Mouse (Mus musculus) CH12.LX (cell line): Measurements from ENCODE around the gene Sstr4. TPM values are rescaled to one million over a fixed set of nuclear protein-coding genes. Genes with fewer than 3 reads are reported as not detected.

Experiments
- DNase-seq: peaks from one replicate; pipeline ENCODE4 v3.0.0-alpha.2; 2013; ENCODE audit errors: extremely low read depth
- H3K27ac ChIP-seq: 2 replicates; pipeline ENCODE4 v1.5.1; 2012; ENCODE audit warnings: low read depth, mild to moderate bottlenecking, control low read depth, moderate library complexity; ENCODE audit not compliant: insufficient read depth
- H3K27me3 ChIP-seq: replicated peaks from 2 replicates; pipeline ENCODE3; 2012; ENCODE audit warnings: inconsistent platforms
- H3K36me3 ChIP-seq, 2 experiments: replicated peaks in 1 of 2; 2 replicates each; pipeline versions ENCODE3 to v1.6.1; 2012; ENCODE audit warnings: inconsistent platforms in 1 of 2, low read length in 1 of 2, mild to moderate bottlenecking in 1 of 2, mixed read lengths in 1 of 2, moderate library complexity in 1 of 2; ENCODE audit not compliant: control insufficient read depth in 1 of 2, insufficient read depth in 1 of 2
- H3K4me1 ChIP-seq, 2 experiments: 2 replicates each; pipeline ENCODE4 v1.6.1; 2012; ENCODE audit warnings: inconsistent platforms in 1 of 2, moderate library complexity in 1 of 2; ENCODE audit not compliant: insufficient read depth in 2 of 2, control insufficient read depth in 1 of 2
- H3K4me2 ChIP-seq: 2 replicates; pipeline ENCODE4 v1.6.1; 2012; ENCODE audit warnings: low read depth, mild to moderate bottlenecking, control low read depth; ENCODE audit not compliant: poor library complexity, insufficient read depth, severe bottlenecking
- H3K4me3 ChIP-seq, 3 experiments: fragments of 150-350 bp in 1 of 3; sonication (generic) in 1 of 3; replicated peaks in 1 of 3; 2 replicates each; pipeline versions ENCODE3 to v1.5.1; 2011 to 2012; ENCODE audit warnings: low read depth in 2 of 3, low read length in 2 of 3, mild to moderate bottlenecking in 2 of 3, moderate library complexity in 2 of 3, control low read depth in 1 of 3, improper control_type of control experiment in 1 of 3, inconsistent platforms in 1 of 3, mixed read lengths in 1 of 3; ENCODE audit not compliant: poor library complexity in 1 of 3
- H3K79me2 ChIP-seq: replicated peaks from 2 replicates; pipeline ENCODE4 v1.6.1; 2012; ENCODE audit warnings: mild to moderate bottlenecking, moderate library complexity; ENCODE audit not compliant: control insufficient read depth, poor library complexity, insufficient read depth, severe bottlenecking; ENCODE audit errors: extremely low read depth
- H3K9ac ChIP-seq: 2 replicates; pipeline ENCODE4 v1.6.1; 2012; ENCODE audit warnings: low read depth, mild to moderate bottlenecking, control low read depth, moderate library complexity; ENCODE audit not compliant: insufficient read depth
- H3K9me3 ChIP-seq: replicated peaks from 2 replicates; pipeline ENCODE3; 2012; ENCODE audit warnings: low read length, inconsistent platforms, mixed read lengths
- ELF1 ChIP-seq: IDR thresholded peaks from 2 replicates; pipeline ENCODE4 v1.6.1; 2014; ENCODE audit warnings: low read depth, mild to moderate bottlenecking, inconsistent platforms, low read length, improper control_type of control experiment
- ETS1 ChIP-seq: conservative IDR thresholded peaks from 2 replicates; pipeline ENCODE4 v1.6.1; 2012; ENCODE audit warnings: low read depth, mild to moderate bottlenecking, inconsistent platforms, low read length, improper control_type of control experiment, moderate library complexity
- GABPA ChIP-seq: IDR thresholded peaks from 2 replicates; pipeline ENCODE4 v1.6.1; 2012; ENCODE audit warnings: low read depth, low read length, improper control_type of control experiment, inconsistent platforms; ENCODE audit not compliant: insufficient replicate concordance
- HCFC1 ChIP-seq: IDR thresholded peaks from 2 replicates; pipeline ENCODE4 v1.6.1; 2012; ENCODE audit warnings: low read depth, mild to moderate bottlenecking, inconsistent platforms, low read length, improper control_type of control experiment
- IRF4 ChIP-seq: IDR thresholded peaks from 2 replicates; pipeline ENCODE4 v1.6.1; 2014; ENCODE audit warnings: low read depth, mild to moderate bottlenecking, inconsistent platforms, low read length, improper control_type of control experiment
- MYC ChIP-seq: IDR thresholded peaks from 2 replicates; pipeline ENCODE4 v1.6.1; 2011; ENCODE audit warnings: low read depth, mild to moderate bottlenecking, improper control_type of control experiment, low read length
- NELFE ChIP-seq: IDR thresholded peaks from 2 replicates; pipeline ENCODE4 v1.6.1; 2011; ENCODE audit warnings: low read depth, low read length, improper control_type of control experiment
- PAX5 ChIP-seq: IDR thresholded peaks from 2 replicates; pipeline ENCODE4 v1.6.1; 2012; ENCODE audit warnings: low read length, inconsistent platforms, mixed read lengths
- POLR2A ChIP-seq: IDR thresholded peaks from 2 replicates; pipeline ENCODE4 v1.6.1; 2011; ENCODE audit warnings: low read depth, mild to moderate bottlenecking, improper control_type of control experiment, low read length
- POLR2AphosphoS2 ChIP-seq: IDR thresholded peaks from 2 replicates; pipeline ENCODE4 v1.6.1; 2011; ENCODE audit warnings: low read depth, low read length, improper control_type of control experiment
- USF1 ChIP-seq: IDR thresholded peaks from 2 replicates; pipeline ENCODE4 v1.6.1; 2014; ENCODE audit warnings: low read depth, mild to moderate bottlenecking, inconsistent platforms, low read length, improper control_type of control experiment
- USF2 ChIP-seq: conservative IDR thresholded peaks from 2 replicates; pipeline ENCODE4 v1.6.1; 2011; ENCODE audit warnings: low read depth, low read length, improper control_type of control experiment
- ZC3H11A ChIP-seq: IDR thresholded peaks from 2 replicates; pipeline ENCODE4 v1.6.1; 2012; ENCODE audit warnings: low read depth, mild to moderate bottlenecking, inconsistent platforms, low read length, improper control_type of control experiment
- ZNF384 ChIP-seq: IDR thresholded peaks from 2 replicates; pipeline ENCODE4 v1.6.1; 2012; ENCODE audit warnings: low read depth, low read length, improper control_type of control experiment, inconsistent platforms
- dilution Hi-C: fragments of 300-500 bp; cut with MboI; formaldehyde crosslinking; loops from 2 replicates; pipeline ENCODE4 v1.14.3; 2020; ENCODE audit warnings: low sequenced_read_pairs; ENCODE audit not compliant: extremely low pct_unique_long_range_greater_than_20kb, extremely low pct_ligation_motif_present
- in situ Hi-C: fragments of 300-500 bp; cut with MboI; formaldehyde crosslinking; loops from 3 replicates; pipeline ENCODE4 v1.14.3; 2019; ENCODE audit warnings: low sequenced_read_pairs, low pct_ligation_motif_present, low pct_unique_long_range_greater_than_20kb, mixed read lengths
- polyA plus RNA-seq: library from polyadenylated mRNA; unstranded; fragments of >175 nt; gene quantifications from 2 replicates; pipeline ENCODE4 v1.2.1, GENCODE M21; 2012; ENCODE audit warnings: low read depth; ENCODE audit not compliant: insufficient read length
- total RNA-seq, 2 experiments: library from RNA; depleted of rRNA; stranded (reverse); fragments of 300-350 nt in 1 of 2; fragments of >200 nt in 1 of 2; gene quantifications; 2 replicates each; pipeline ENCODE4 v1.2.3; 2012 to 2014

The Sstr4 gene
- total RNA-seq (2012; rRNA removed) (not detected in 2 replicates), total RNA-seq (2014; rRNA removed) (not detected in 2 replicates), polyA plus RNA-seq (not detected in 2 replicates)

DNA sequence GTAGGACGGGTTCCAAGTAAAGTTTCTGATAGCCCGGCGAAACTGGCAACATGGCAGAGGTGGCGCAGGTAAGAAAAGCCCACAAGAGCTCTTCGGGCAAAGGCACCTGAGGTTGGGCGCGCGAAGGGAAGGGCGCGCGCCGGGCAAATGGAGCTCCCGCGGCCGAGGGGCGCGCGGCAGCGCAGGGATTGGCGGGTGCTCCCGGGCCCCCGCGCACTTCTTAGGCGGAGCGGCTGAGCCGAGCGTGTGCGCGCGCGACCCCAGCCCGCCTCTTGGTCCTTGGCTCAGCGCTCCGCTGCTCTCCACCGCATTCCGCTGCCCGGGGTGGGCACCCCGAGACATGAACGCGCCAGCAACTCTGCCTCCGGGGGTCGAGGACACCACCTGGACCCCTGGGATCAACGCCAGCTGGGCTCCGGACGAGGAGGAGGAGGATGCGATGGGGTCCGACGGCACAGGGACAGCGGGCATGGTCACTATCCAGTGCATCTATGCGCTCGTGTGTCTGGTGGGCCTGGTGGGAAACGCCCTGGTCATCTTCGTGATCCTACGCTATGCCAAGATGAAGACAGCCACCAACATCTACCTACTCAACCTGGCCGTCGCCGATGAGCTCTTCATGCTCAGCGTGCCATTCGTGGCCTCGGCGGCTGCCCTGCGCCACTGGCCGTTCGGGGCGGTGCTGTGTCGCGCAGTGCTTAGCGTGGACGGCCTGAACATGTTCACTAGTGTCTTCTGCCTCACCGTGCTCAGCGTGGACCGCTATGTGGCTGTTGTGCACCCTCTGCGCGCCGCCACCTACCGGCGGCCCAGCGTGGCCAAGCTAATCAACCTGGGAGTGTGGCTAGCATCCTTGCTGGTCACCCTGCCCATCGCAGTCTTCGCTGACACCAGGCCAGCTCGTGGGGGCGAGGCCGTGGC, at the start of gene Sstr4:
Gene Sstr4, plus strand, starts transcription at position 214 of the 921 bp plus-strand sequence.
- in situ Hi-C loops = loop anchor here (25.0 kb wide), 1 partner anchor 267 kb away; the partner anchor contains the start of gene Nxt1
- dilution Hi-C loops = no loop called here
- no peak within 1 kb of the TSS for H3K9ac ChIP-seq
- no peak for DNase-seq
- no peaks in the 10 kb centered on the region for H3K27me3 ChIP-seq
- peaks cover 2 to 12% of the 10 kb centered on the region in 2 experiments; a peak in 3 of 4 replicates for H3K4me1 ChIP-seq
- H3K79me2 ChIP-seq = no peaks in the 10 kb centered on the region
- TF ChIP-seq ELF1 (no peak), PAX5 (no peak), NELFE (no peak), USF1 (no peak)
- no peaks in the 10 kb centered on the region for H3K36me3 ChIP-seq
- no peak within 1 kb of the TSS for H3K27ac ChIP-seq
- no peak within 1 kb of the TSS for H3K4me2 ChIP-seq
- no peak within 1 kb of the TSS for H3K4me3 ChIP-seq
- peaks cover 5% of the 10 kb centered on the region for H3K9me3 ChIP-seq

DNA sequence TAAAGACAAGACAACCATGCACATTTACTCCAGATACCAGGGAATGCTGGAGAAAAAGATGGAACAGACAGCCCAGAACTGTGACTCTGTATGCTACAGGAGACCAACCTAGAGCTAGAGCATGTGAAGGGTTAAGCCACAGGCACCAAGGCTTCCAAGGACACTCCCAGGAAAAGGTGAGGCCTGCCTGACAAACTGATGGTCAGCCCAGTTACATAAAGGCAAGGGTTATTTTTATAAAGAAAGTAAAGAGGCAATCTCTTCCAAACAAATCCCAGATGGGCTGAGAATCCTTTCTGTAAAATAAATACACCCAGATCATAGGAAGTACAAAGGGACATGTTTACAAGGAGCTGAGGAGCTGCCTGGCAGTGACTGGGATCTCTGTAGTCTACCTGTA, 49.8 kb upstream of the Sstr4 start:
- H3K27ac ChIP-seq = no peak overlapping the region
- no peak overlapping the region for H3K4me3 ChIP-seq
- in situ Hi-C loops = no loop called here
- H3K9ac ChIP-seq = no peak overlapping the region
- H3K9me3 ChIP-seq = no peaks in the 10 kb centered on the region
- no peaks in the 10 kb centered on the region for H3K36me3 ChIP-seq
- peaks cover 0 to 4% of the 10 kb centered on the region in 2 experiments; a peak in 2 of 4 replicates for H3K4me1 ChIP-seq
- no peak overlapping the region for H3K4me2 ChIP-seq
- no peak for TF ChIP-seq NELFE
- TF ChIP-seq ETS1 = no peak
- TF ChIP-seq IRF4 = no peak
- no peak for TF ChIP-seq POLR2A
- no peak for TF ChIP-seq POLR2AphosphoS2
- TF ChIP-seq GABPA = no peak
- no peak for TF ChIP-seq ZC3H11A
- TF ChIP-seq PAX5 = no peak
- no peak for TF ChIP-seq HCFC1
- TF ChIP-seq USF2 = no peak
- TF ChIP-seq ZNF384 = no peak
- TF ChIP-seq MYC = no peak
- TF ChIP-seq, all 38 proteins: peak for 0
- no peak for DNase-seq
- H3K79me2 ChIP-seq = no peaks in the 10 kb centered on the region
- H3K27me3 ChIP-seq = peaks cover 13% of the 10 kb centered on the region
- dilution Hi-C loops = no loop called here
